Mouse (Mus musculus) midbrain, embryonic 15.5 days (tissue): ENCODE results near the gene Cacna1a. TPM values are rescaled to one million over a fixed set of nuclear protein-coding genes. Genes with fewer than 3 reads are reported as not detected.

ENCODE experiments used
- ATAC-seq: fragments of 200-750 bp; cut with Nextera tagmentation; replicated peaks from 2 replicates; pipeline ENCODE4 v1.8.0; 2017; ENCODE audit warnings: moderate TSS enrichment
- H3K27ac ChIP-seq: fragments of 300-500 bp; sonication (generic); 2 replicates; pipeline ENCODE4 v1.5.1; 2015; ENCODE audit warnings: mild to moderate bottlenecking, inconsistent platforms
- H3K27me3 ChIP-seq: fragments of 300-500 bp; sonication (generic); replicated peaks from 2 replicates; pipeline ENCODE4 v1.6.1; 2015; ENCODE audit warnings: inconsistent platforms
- H3K36me3 ChIP-seq: fragments of 300-500 bp; sonication (generic); replicated peaks from 2 replicates; pipeline ENCODE4 v1.6.1; 2015; ENCODE audit warnings: inconsistent platforms
- H3K4me1 ChIP-seq: fragments of 300-500 bp; sonication (generic); 2 replicates; pipeline ENCODE4 v1.6.1; 2015; ENCODE audit warnings: inconsistent platforms
- H3K4me2 ChIP-seq: fragments of 300-500 bp; sonication (generic); 2 replicates; pipeline ENCODE4 v1.6.1; 2015; ENCODE audit warnings: inconsistent platforms, mild to moderate bottlenecking, moderate library complexity
- H3K4me3 ChIP-seq: fragments of 300-500 bp; sonication (generic); 2 replicates; pipeline ENCODE4 v1.5.1; 2015; ENCODE audit warnings: mild to moderate bottlenecking, inconsistent platforms
- H3K9ac ChIP-seq: fragments of 300-500 bp; sonication (generic); 2 replicates; pipeline ENCODE4 v1.6.1; 2015; ENCODE audit warnings: mild to moderate bottlenecking, inconsistent platforms
- H3K9me3 ChIP-seq: fragments of 300-500 bp; sonication (generic); 2 replicates; pipeline ENCODE4 v1.6.1; 2016; ENCODE audit warnings: inconsistent platforms
- WGBS: fragments of 180-500 bp; shearing (Covaris S2); methylation state at CpG from one replicate; pipeline ENCODE4 v1.1.7; 2015; ENCODE audit warnings: mixed read lengths; 5-methylcytosine and 5-hydroxymethylcytosine counted together
- polyA plus RNA-seq: library from polyadenylated mRNA; unstranded; fragments of >200 nt; fragmentation: Nextera tagmentation; extraction: Ambion mirVana; gene quantifications from 2 replicates; pipeline ENCODE4 v1.2.1, GENCODE M21; 2015

Cacna1a gene
- polyA plus RNA-seq, 1 experiment from 2014 or later: 24.8 TPM

GRCm38 (mm10) chr8:84446571-84446991, 58.3 kb downstream of the Cacna1a start:
- 90% methylated on average over 9 of the region's 9 CpGs for WGBS
- no peak overlapping the region for H3K4me2 ChIP-seq
- H3K4me3 ChIP-seq: no peak overlapping the region
- no peaks in the 10 kb centered on the region for H3K4me1 ChIP-seq
- no peaks in the 10 kb centered on the region for H3K9me3 ChIP-seq
- no peak overlapping the region for H3K9ac ChIP-seq
- H3K36me3 ChIP-seq: peaks cover 6% of the 10 kb centered on the region; the same call in 1 of the 2 replicates
- no peaks in the 10 kb centered on the region for H3K27me3 ChIP-seq
- no peak for ATAC-seq
- H3K27ac ChIP-seq: no peak overlapping the region

- Histone ChIP-seq H3K27me3 (no peaks in the 10 kb centered on the region), H3K4me3 (no peak overlapping the region), H3K9ac (no peak overlapping the region), H3K4me1 (peaks cover 8% of the 10 kb centered on the region; the same call in 1 of the 2 replicates), H3K27ac (no peak overlapping the region), H3K9me3 (no peaks in the 10 kb centered on the region), H3K36me3 (0 out of 2 replicates have a peak, but pooled peaks cover 3% of the 10 kb centered on the region), H3K4me2 (no peak overlapping the region)
- WGBS: 44% methylated on average over 6 of the region's 6 CpGs
- no peak for ATAC-seq
Measured at GRCm38 (mm10) chr8:84454532-84454931, 66.3 kb downstream of the Cacna1a start.

GRCm38 (mm10) chr8:84458853-84459252, 70.6 kb downstream of the Cacna1a start:
- H3K27me3 ChIP-seq: no peaks in the 10 kb centered on the region
- no peak overlapping the region for H3K9ac ChIP-seq
- H3K4me3 ChIP-seq: no peak overlapping the region
- peaks cover 5% of the 10 kb centered on the region; the same call in 1 of the 2 replicates for H3K4me1 ChIP-seq
- no peak for ATAC-seq
- 68% methylated on average over 7 of the region's 7 CpGs for WGBS
- no peaks in the 10 kb centered on the region for H3K9me3 ChIP-seq
- H3K27ac ChIP-seq: peak overlapping the region; percentile 69
- peaks cover 20% of the 10 kb centered on the region for H3K36me3 ChIP-seq
- H3K4me2 ChIP-seq: no peak overlapping the region

GRCm38 (mm10) chr8:84459276-84459675, 71.0 kb downstream of the Cacna1a start:
- Histone ChIP-seq H3K9ac (no peak overlapping the region), H3K4me2 (no peak overlapping the region), H3K36me3 (peaks cover 22% of the 10 kb centered on the region), H3K27ac (peak overlapping the region; percentile 69), H3K27me3 (no peaks in the 10 kb centered on the region), H3K9me3 (no peaks in the 10 kb centered on the region), H3K4me1 (peaks cover 5% of the 10 kb centered on the region; the same call in 1 of the 2 replicates), H3K4me3 (no peak overlapping the region)
- peak; percentile 53; the same call in 1 of the 2 replicates for ATAC-seq
- 10% methylated on average over 5 of the region's 5 CpGs for WGBS

- Histone ChIP-seq H3K9me3 (no peaks in the 10 kb centered on the region), H3K36me3 (peaks cover 26% of the 10 kb centered on the region), H3K4me1 (peaks cover 5% of the 10 kb centered on the region; the same call in 1 of the 2 replicates), H3K4me2 (no peak overlapping the region), H3K9ac (no peak overlapping the region), H3K27me3 (no peaks in the 10 kb centered on the region), H3K27ac (no peak overlapping the region), H3K4me3 (no peak overlapping the region)
- WGBS: 87% methylated on average over 2 of the region's 2 CpGs
- ATAC-seq: no peak
Measured at GRCm38 (mm10) chr8:84460698-84461097, 72.5 kb downstream of the Cacna1a start.

GRCm38 (mm10) chr8:84466932-84467331, 78.7 kb downstream of the Cacna1a start:
- Histone ChIP-seq H3K27ac (no peak overlapping the region), H3K9me3 (no peaks in the 10 kb centered on the region)

GRCm38 (mm10) chr8:84469076-84469475, 80.8 kb downstream of the Cacna1a start:
- Histone ChIP-seq H3K9ac (no peak overlapping the region), H3K36me3 (peaks cover 6% of the 10 kb centered on the region), H3K4me2 (no peak overlapping the region), H3K27ac (no peak overlapping the region), H3K27me3 (no peaks in the 10 kb centered on the region), H3K4me1 (peaks cover 4% of the 10 kb centered on the region; the same call in 1 of the 2 replicates), H3K9me3 (no peaks in the 10 kb centered on the region), H3K4me3 (no peak overlapping the region)
- ATAC-seq: no peak
- 81% methylated on average over 4 of the region's 4 CpGs for WGBS

More at GRCm38 (mm10) chr8:84466932-84467331, 78.7 kb downstream of the Cacna1a start:
- WGBS: 52% methylated on average over 1 of the region's 1 CpGs
- Histone ChIP-seq H3K36me3 (peaks cover 20% of the 10 kb centered on the region), H3K27me3 (no peaks in the 10 kb centered on the region), H3K4me2 (no peak overlapping the region), H3K4me1 (peaks cover 4% of the 10 kb centered on the region; the same call in 1 of the 2 replicates), H3K9ac (no peak overlapping the region), H3K4me3 (no peak overlapping the region)
- no peak for ATAC-seq

GRCm38 (mm10) chr8:84471271-84471995, 83.2 kb downstream of the Cacna1a start:
- H3K27me3 ChIP-seq: no peaks in the 10 kb centered on the region
- H3K9ac ChIP-seq: no peak overlapping the region
- no peak for ATAC-seq
- H3K27ac ChIP-seq: no peak overlapping the region
- H3K36me3 ChIP-seq: no peaks in the 10 kb centered on the region
- no peak overlapping the region for H3K4me2 ChIP-seq
- no peaks in the 10 kb centered on the region for H3K9me3 ChIP-seq
- H3K4me3 ChIP-seq: no peak overlapping the region
- peaks cover 4% of the 10 kb centered on the region; the same call in 1 of the 2 replicates for H3K4me1 ChIP-seq
- 49% methylated on average over 9 of the region's 9 CpGs for WGBS

- WGBS: 97% methylated on average over 1 of the region's 1 CpGs
- Histone ChIP-seq H3K9ac (no peak overlapping the region), H3K27me3 (no peaks in the 10 kb centered on the region), H3K9me3 (no peaks in the 10 kb centered on the region), H3K36me3 (no peaks in the 10 kb centered on the region), H3K4me3 (no peak overlapping the region), H3K4me2 (no peak overlapping the region), H3K4me1 (peaks cover 4% of the 10 kb centered on the region; the same call in 1 of the 2 replicates), H3K27ac (no peak overlapping the region)
- ATAC-seq: no peak
Measured at GRCm38 (mm10) chr8:84474456-84474855, 86.2 kb downstream of the Cacna1a start.

- WGBS: 76% methylated on average over 3 of the region's 3 CpGs
- no peaks in the 10 kb centered on the region for H3K9me3 ChIP-seq
- ATAC-seq: no peak
- no peak overlapping the region for H3K4me3 ChIP-seq
- no peak overlapping the region for H3K9ac ChIP-seq
- H3K4me2 ChIP-seq: no peak overlapping the region
- H3K4me1 ChIP-seq: no peaks in the 10 kb centered on the region
- H3K27me3 ChIP-seq: no peaks in the 10 kb centered on the region
- no peaks in the 10 kb centered on the region for H3K36me3 ChIP-seq
- no peak overlapping the region for H3K27ac ChIP-seq
Measured at GRCm38 (mm10) chr8:84477341-84477740, 89.1 kb downstream of the Cacna1a start.

- no peak overlapping the region for H3K27ac ChIP-seq
- ATAC-seq: no peak
- H3K4me3 ChIP-seq: no peak overlapping the region
- H3K9me3 ChIP-seq: no peaks in the 10 kb centered on the region
- H3K36me3 ChIP-seq: no peaks in the 10 kb centered on the region
- 98% methylated on average over 4 of the region's 4 CpGs for WGBS
- no peaks in the 10 kb centered on the region for H3K27me3 ChIP-seq
- H3K4me2 ChIP-seq: no peak overlapping the region
- H3K9ac ChIP-seq: no peak overlapping the region
- no peaks in the 10 kb centered on the region; the same call in 1 of the 2 replicates for H3K4me1 ChIP-seq
Measured at GRCm38 (mm10) chr8:84483004-84483403, 94.8 kb downstream of the Cacna1a start.

- Histone ChIP-seq H3K36me3 (no peaks in the 10 kb centered on the region), H3K9ac (no peak overlapping the region), H3K4me2 (no peak overlapping the region), H3K4me3 (no peak overlapping the region), H3K27me3 (no peaks in the 10 kb centered on the region), H3K9me3 (no peaks in the 10 kb centered on the region), H3K27ac (no peak overlapping the region), H3K4me1 (no peaks in the 10 kb centered on the region; the same call in 1 of the 2 replicates)
- ATAC-seq: no peak
- 91% methylated on average over 4 of the region's 4 CpGs for WGBS
Measured at GRCm38 (mm10) chr8:84485366-84485765, 97.1 kb downstream of the Cacna1a start.

- ATAC-seq: peak; percentile 56; the same call in 1 of the 2 replicates
- 58% methylated on average over 7 of the region's 7 CpGs for WGBS
- no peaks in the 10 kb centered on the region; the same call in 1 of the 2 replicates for H3K4me1 ChIP-seq
- no peaks in the 10 kb centered on the region for H3K27me3 ChIP-seq
- H3K9me3 ChIP-seq: no peaks in the 10 kb centered on the region
- no peak overlapping the region for H3K9ac ChIP-seq
- H3K4me2 ChIP-seq: no peak overlapping the region
- H3K4me3 ChIP-seq: no peak overlapping the region
- H3K36me3 ChIP-seq: no peaks in the 10 kb centered on the region
- no peak overlapping the region for H3K27ac ChIP-seq
Measured at GRCm38 (mm10) chr8:84485864-84486263, 97.6 kb downstream of the Cacna1a start.
